Mouse (Mus musculus): ENCODE data around the gene Cdc37. TPM values are rescaled to one million over a fixed set of nuclear protein-coding genes. Genes with fewer than 3 reads are reported as not detected.

The Cdc37 gene
- total RNA-seq, 1 experiment from 2014 or later = 347 TPM

Other genes starting within 250 kb of the Cdc37 start
- gene Dnmt1, start 190.1 kb downstream of the Cdc37 start, total RNA-seq (2017) = 198 and 242 TPM in 2 replicates
- 1.9 and 2.2 TPM in 2 replicates for gene S1pr2, start 173.2 kb downstream of the Cdc37 start, total RNA-seq (2017)
- gene Mrpl4, start 147.2 kb downstream of the Cdc37 start, total RNA-seq (2017) = 26.6 and 35.2 TPM in 2 replicates
- 36.2 and 44.7 TPM in 2 replicates for gene Icam1, start 134.0 kb downstream of the Cdc37 start, total RNA-seq (2017)
- 3.0 and 7.9 TPM in 2 replicates for gene Icam4, start 120.6 kb downstream of the Cdc37 start, total RNA-seq (2017)
- not detected in 2 replicates for gene Icam5, start 117.9 kb downstream of the Cdc37 start, total RNA-seq (2017)
- gene Zglp1, start 82.9 kb downstream of the Cdc37 start, total RNA-seq (2017) = not detected in 2 replicates
- 0.44 TPM in 1 of 2 replicates, not detected in the other for gene Gm49373, start 76.9 kb downstream of the Cdc37 start, total RNA-seq (2017)
- gene Fdx1l, start 76.4 kb downstream of the Cdc37 start, total RNA-seq (2017) = 33.6 and 45.2 TPM in 2 replicates
- gene Gm38431, start 58.0 kb downstream of the Cdc37 start, total RNA-seq (2017) = 3.3 and 13.1 TPM in 2 replicates
- 13.1 and 23.3 TPM in 2 replicates for gene Raver1, start 58.0 kb downstream of the Cdc37 start, total RNA-seq (2017)
- 12.2 and 19.4 TPM in 2 replicates for gene Tyk2, start 18.7 kb downstream of the Cdc37 start, total RNA-seq (2017)
- 2.7 and 4.8 TPM in 2 replicates for gene Pde4a, start 15.7 kb upstream of the Cdc37 start, total RNA-seq (2017)
- 37.4 and 39.0 TPM in 2 replicates for gene Keap1, start 89.4 kb upstream of the Cdc37 start, total RNA-seq (2017)
- gene S1pr5, start 98.5 kb upstream of the Cdc37 start, total RNA-seq (2017) = 0.25 and 0.50 TPM in 2 replicates
- 5.6 and 14.1 TPM in 2 replicates for gene Atg4d, start 115.3 kb upstream of the Cdc37 start, total RNA-seq (2017)
- gene Kri1, start 138.0 kb upstream of the Cdc37 start, total RNA-seq (2017) = 64.0 and 98.0 TPM in 2 replicates
- gene Cdkn2d, start 141.4 kb upstream of the Cdc37 start, total RNA-seq (2017) = 14.8 and 30.4 TPM in 2 replicates
- gene Ap1m2, start 162.4 kb upstream of the Cdc37 start, total RNA-seq (2017) = 0.56 TPM in 1 of 2 replicates, not detected in the other
- 65.7 and 97.9 TPM in 2 replicates for gene Slc44a2, start 170.7 kb upstream of the Cdc37 start, total RNA-seq (2017)
- gene Ilf3, start 217.9 kb upstream of the Cdc37 start, total RNA-seq (2017) = 98.6 and 163 TPM in 2 replicates